Mouse (Mus musculus): Measurements from ENCODE around the gene Cnn3. TPM values are rescaled to one million over a fixed set of nuclear protein-coding genes. Genes with fewer than 3 reads are reported as not detected.

The Cnn3 gene
- total RNA-seq, 2 experiments from 2014 or later: 28.5 to 38.8 TPM

DNA sequence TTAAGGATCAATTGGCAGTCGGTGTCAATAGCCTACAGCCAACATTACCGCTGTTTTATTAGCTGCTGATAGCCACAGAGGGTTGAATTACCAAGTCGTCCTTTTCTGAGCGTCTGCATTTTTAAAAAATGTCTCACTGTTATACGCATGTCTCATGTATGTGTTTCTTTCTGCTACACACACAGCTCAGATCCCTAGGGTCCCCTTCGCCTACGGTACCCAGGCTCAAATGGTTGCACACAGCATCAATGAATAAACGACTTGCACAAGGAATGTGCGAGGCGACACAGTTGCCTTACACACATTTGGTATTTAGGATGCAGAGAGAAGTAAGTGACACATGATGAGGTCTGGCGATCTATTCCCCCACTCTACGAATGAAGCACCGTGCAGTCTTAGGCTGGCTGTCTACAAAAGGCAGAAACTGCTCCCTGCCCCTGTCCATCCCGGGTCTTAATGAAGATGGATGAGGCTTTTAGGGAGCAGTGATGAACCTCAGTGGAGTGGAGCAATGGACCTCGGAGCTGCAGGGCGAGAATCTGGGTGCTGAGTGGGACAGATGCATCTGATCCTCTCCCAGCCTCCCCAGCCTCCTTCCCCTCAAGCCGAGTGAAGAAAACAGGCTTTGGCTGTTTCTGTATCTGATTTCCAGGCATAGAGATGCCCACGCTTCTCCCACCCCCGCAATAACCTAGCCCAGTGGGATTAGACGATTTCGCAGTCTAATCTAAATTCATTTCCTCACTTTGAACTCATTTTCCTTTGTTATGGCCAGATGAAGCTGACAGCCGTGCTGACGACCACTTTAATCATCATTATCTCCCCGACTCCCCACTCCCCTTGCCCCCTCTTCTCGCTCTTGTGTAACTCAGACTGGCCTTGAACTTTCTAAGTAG is 57.2 kb downstream of the Cnn3 start:
- no peak for ATAC-seq (replicated peaks; ENCODE audit: poor library complexity)

DNA sequence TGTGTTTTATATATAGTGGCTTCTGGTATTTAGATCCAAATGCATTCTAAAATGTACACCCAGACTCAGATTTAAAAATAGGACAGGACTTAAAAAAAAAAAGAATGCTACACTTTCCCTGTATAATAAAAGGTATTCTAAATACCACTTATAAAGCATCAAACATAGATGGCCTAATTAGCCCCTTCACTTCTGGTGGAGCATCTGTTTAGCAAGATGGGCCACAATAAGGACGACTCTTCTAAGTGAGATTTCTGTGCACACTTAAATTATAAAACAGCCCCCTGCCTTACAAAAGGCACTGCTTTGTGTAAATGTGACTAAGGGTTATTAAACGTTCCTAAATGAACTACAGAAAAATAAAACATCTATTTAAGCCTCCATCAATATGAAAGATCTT is 58.9 kb downstream of the Cnn3 start:
- ATAC-seq (replicated peaks; ENCODE audit: poor library complexity): no peak

DNA sequence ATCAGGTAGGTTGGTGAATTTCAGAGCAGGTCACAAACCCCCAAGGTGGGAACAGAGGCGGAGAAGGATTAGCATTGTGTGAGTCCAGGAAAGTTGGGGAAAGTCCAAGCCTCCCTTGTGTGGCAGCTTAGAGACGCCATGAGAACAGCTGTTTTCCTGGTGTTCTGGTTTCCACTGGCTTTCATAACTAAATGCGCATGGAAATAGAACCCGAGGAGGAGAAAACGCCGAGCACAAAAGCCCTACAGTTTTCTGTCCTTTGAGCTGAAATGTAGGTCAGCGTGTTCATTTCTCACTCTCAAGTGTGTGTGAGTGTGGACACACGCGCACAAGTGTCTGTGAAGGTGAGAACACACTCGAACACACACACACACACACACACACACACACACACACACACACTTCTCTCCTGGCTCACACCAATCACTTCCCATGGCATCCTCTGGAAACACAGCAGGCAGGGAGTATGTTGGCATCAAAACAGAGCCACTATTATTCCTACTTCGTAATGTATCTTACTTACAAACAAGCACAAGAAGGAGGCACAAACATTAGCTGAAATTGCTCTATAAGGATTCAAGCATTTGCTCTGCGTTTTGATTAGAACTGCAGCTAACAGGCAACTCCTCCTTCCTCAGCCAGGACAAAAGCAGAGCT is 63.3 kb downstream of the Cnn3 start:
- ATAC-seq (replicated peaks; ENCODE audit: poor library complexity): no peak

DNA sequence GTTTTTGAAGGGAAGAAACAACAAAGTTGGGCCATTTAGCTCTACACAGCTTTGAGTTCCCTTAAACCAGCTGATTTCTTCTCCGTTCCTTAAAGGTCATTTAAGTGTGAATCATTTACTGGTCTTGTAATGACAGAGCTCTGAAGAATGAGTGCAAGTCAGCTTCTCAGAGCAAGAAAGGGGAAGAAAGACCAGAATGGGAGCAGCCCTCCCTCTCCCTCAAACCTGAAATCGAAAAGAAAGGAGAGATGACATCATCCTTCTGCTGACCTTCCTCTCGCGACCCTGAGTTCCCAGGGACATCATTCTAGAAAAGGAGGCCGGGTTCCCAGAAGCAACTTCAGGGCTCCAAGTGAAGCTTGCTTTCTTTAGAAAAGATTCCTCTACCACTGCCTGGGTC is 64.6 kb downstream of the Cnn3 start:
- peak; percentile 69 for ATAC-seq (replicated peaks; ENCODE audit: poor library complexity)

DNA sequence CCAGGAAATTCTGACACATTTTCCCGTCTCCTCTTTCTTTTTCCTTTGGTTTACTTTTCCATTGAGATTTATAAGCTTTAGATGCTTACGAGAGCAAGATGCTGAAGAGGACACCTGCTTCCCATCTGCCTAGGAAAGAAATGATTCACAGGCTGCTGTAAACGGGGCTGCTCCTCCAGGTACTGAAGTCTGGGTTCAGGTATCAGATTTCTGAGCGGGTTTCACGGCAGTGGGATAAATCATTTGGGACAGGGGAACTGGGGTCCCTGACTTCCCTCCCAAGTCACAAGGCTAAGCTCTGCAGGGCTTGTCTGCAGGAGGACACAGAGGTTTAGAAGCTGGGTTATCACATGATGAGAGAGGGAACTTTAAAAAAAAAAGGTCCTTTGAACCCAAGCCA is 65.7 kb downstream of the Cnn3 start:
- no peak for ATAC-seq (replicated peaks; ENCODE audit: poor library complexity)

DNA sequence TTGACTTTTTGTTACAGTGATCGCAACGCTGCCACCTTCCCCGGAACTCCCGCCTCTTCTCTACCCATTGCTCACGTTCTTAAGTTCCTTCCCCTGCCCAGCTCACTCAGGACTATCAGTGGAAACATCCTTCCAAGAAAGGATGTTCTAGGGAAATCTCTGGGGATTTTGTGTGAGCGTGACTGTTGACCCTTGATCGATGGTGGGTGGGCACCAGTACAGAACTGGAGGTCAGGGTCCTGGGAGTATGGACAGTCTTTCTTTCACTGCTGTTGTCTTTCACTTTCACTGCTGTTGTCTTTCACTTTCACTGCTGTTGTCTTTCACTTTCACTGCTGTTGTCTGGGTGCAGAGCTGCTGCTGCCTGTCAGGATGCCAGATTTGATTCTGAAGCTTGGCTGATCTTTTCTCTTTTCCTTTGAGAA is 67.7 kb downstream of the Cnn3 start:
- ATAC-seq (replicated peaks; ENCODE audit: poor library complexity): peak; percentile 59; the same call in 1 of the 2 replicates

DNA sequence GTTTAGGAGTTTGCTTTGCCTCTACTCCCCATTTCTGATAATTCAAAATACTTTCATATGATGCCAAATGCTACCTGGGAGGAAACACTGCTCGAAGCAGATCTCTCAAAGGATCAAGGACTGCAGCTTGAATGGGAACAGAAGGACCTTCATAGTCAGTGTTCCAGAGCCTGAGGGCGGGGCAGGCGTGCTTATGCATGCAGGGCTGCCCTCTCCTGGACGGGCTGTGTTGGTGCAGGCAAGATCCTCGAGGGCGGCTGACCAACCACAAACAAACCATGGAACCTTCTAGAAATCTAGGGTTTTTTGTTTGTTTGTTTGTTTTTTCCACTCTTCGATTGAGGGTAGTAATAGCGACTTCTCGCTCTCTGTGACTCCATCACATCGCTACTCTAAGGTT is 73.9 kb downstream of the Cnn3 start:
- peak; percentile 100 for ATAC-seq (replicated peaks; ENCODE audit: poor library complexity)

DNA sequence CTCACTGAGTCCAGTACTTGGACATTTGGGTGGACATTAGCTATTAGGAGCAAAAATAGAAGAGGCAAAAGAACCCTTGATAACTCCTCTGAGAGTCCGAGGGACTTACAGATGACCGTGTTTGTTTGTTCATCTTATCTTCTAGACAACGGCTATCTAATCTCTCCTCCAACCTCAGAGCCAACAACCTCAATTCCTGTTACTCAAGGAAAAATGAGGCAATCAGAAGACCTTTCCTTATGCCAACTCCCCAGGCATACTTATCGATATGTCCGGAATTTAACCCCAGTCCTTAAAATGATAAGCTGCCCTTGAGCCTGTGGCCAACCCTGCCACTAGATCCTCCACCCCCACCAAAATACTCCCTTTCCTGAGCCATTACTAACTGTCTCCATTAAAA is 74.4 kb downstream of the Cnn3 start:
- no peak for ATAC-seq (replicated peaks; ENCODE audit: poor library complexity)

DNA sequence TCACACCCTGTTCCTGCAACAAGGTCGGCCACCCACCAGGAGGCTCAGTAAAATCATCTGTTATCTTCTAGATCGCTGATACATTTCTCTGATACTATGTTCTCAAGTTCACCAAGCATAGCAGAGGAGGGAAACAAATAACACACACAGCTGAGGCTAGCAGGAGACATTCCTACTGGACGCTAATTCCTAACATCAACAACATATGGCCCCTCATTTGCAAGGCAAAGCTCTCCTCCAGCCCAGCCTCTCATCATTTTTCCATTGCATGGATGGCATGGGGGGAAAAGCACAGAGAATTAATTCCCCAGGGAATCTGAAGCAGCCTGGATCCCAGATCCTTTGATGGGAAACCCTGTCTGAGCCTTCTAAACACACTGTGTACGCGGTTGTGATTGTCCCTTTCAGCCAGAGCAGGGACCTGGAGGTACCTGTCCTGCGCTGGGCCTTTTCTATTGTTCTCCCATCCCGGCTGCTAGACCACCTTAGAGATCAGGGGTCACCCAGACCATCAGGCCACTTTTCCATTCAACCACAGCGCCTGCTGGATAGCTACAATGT is 78.7 kb downstream of the Cnn3 start:
- ATAC-seq (replicated peaks; ENCODE audit: poor library complexity): no peak

DNA sequence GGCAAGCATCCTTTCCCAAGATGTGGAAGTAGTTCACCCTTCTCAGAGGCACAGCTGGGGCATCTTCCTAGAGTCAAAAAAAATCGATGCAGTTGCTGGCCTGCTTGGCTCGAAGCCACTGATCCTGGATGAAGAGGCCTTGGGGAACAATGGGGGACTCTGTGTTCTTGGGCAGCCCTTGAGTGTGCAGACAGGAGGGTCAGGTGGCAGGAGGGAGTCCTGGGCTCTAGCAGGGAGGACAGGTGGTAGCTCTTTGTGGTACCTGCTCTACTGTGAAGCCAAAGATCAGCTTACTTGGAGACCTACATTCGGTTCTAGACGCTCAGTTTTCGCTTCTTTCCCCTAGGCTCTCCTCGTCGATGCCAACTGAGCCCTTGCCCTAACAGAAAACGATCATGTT is 79.9 kb downstream of the Cnn3 start:
- ATAC-seq (replicated peaks; ENCODE audit: poor library complexity): no peak

DNA sequence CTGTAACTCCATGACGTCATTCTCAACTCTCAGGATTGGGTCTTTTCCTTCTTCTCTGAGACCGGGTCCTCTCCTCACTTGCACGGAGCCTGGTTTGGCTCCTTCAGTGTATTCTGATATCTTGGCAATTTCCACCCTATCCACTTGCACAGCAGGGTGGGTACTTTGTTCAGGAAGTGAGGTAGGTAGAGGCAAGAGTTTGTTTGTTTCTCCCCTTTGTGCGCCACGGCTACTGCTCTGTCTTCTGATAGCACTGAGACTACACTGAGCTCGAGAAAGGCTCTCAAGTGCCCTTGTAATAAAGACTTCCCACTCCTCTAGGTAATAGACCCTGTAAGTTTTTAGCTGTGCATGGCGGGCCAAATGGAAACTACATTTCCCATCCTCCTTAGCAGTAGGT is 80.5 kb downstream of the Cnn3 start:
- ATAC-seq (replicated peaks; ENCODE audit: poor library complexity): no peak

DNA sequence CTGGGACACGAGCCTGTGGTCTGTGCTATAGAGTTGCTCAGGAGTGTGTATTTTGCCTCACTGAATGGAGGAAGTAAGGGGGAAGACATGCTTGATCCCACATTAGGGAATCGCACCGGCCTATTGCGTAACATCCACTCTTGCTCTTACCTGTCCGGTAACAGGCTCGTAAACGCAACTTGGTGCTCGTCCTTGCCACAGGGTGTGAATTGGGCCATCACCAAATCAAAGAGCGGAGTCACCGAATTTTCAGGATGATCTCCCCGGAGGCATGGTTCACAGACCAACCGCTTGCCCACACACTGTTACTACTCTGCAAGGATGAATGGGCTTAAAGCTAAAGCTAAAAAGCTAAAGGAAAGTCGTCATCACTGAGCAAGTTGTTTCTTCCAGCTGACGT is 81.4 kb downstream of the Cnn3 start:
- no peak for ATAC-seq (replicated peaks; ENCODE audit: poor library complexity)

Other genes with a start within 250 kb of the Cnn3 start
- gene Tmem56, start 143.4 kb upstream of the Cnn3 start, total RNA-seq (2015): 5.7 and 8.2 TPM in 2 replicates
- 4.6 and 5.0 TPM in 2 replicates for gene Tmem56, start 143.4 kb upstream of the Cnn3 start, total RNA-seq (2017)
- 16.0 and 24.2 TPM in 2 replicates for gene Alg14, start 134.7 kb upstream of the Cnn3 start, total RNA-seq (2015)
- 12.2 and 16.5 TPM in 2 replicates for gene Alg14, start 134.7 kb upstream of the Cnn3 start, total RNA-seq (2017)
- gene Slc44a3, start 105.9 kb downstream of the Cnn3 start, total RNA-seq (2015): 0.30 TPM in 1 of 2 replicates, not detected in the other
- gene Slc44a3, start 105.9 kb downstream of the Cnn3 start, total RNA-seq (2017): 0.03 TPM in 1 of 2 replicates, not detected in the other
- gene 4930432M17Rik, start 244.3 kb downstream of the Cnn3 start, total RNA-seq (2015): not detected in 2 replicates
- not detected in 2 replicates for gene 4930432M17Rik, start 244.3 kb downstream of the Cnn3 start, total RNA-seq (2017)

All from megakaryocyte progenitor cell, adult 5-6 weeks (primary cell).